Mouse (Mus musculus): ENCODE data around the gene Ndufv3. TPM values are rescaled to one million over a fixed set of nuclear protein-coding genes. Genes with fewer than 3 reads are reported as not detected.
"Not testable (repeated sequence)": the region's sequence is repeated elsewhere in the genome, so short reads cannot be mapped to it uniquely, and the experiment has no call there.

Gene Ndufv3
- polyA plus RNA-seq, 1 experiment from 2014 or later = 215 TPM

GRCm38 (mm10) chr17:31531441-31532158, 11.7 kb downstream of the Ndufv3 start:
- Histone ChIP-seq H3K36me3 (replicated peaks; ENCODE audit: insufficient read depth, low read length) (peaks cover 42% of the 10 kb centered on the region), H3K4me1 (ENCODE audit: insufficient read depth) (0 out of 2 replicates have a peak, but pooled peaks cover 2% of the 10 kb centered on the region), H3K27ac (ENCODE audit: low read depth) (no peak overlapping the region), H3K9me3 (ENCODE audit: low read length) (no peaks in the 10 kb centered on the region), H3K9ac (replicated peaks) (no peak overlapping the region), H3K4me2 (ENCODE audit: low read depth, low read length) (no peak overlapping the region), H3K4me3 (ENCODE audit: low read depth, low read length) (no peak overlapping the region), H3K27me3 (ENCODE audit: insufficient read depth, low read length) (no peaks in the 10 kb centered on the region)
- no peak for DNase-seq
- WGBS (ENCODE audit: insufficient replicate concordance) = 80% methylated on average over 14 of the region's 14 CpGs
- TF ChIP-seq CTCF (IDR thresholded peaks at IDR 0.05; ENCODE audit: low read depth) = no peak
- TF ChIP-seq EP300 (IDR thresholded peaks at IDR 0.05; ENCODE audit: low read depth) = no peak
- ATAC-seq = no peak

GRCm38 (mm10) chr17:31532331-31532730, 12.4 kb downstream of the Ndufv3 start:
- peaks cover 35% of the 10 kb centered on the region for H3K36me3 ChIP-seq (replicated peaks; ENCODE audit: insufficient read depth, low read length)
- 80% methylated on average over 3 of the region's 4 CpGs for WGBS (ENCODE audit: insufficient replicate concordance)
- H3K4me1 ChIP-seq (ENCODE audit: insufficient read depth); H3K4me2 ChIP-seq (ENCODE audit: low read depth, low read length); H3K9me3 ChIP-seq (ENCODE audit: low read length); H3K27ac ChIP-seq (ENCODE audit: low read depth); ATAC-seq; H3K27me3 ChIP-seq (ENCODE audit: insufficient read depth, low read length); H3K4me3 ChIP-seq (ENCODE audit: low read depth, low read length); H3K9ac ChIP-seq (replicated peaks); DNase-seq: not testable (repeated sequence)

- 0 out of 2 replicates have a peak, but pooled peaks cover 2% of the 10 kb centered on the region for H3K4me1 ChIP-seq (ENCODE audit: insufficient read depth)
- H3K9me3 ChIP-seq (ENCODE audit: low read length) = no peaks in the 10 kb centered on the region
- no peak for TF ChIP-seq EP300 (IDR thresholded peaks at IDR 0.05; ENCODE audit: low read depth)
- TF ChIP-seq CTCF (IDR thresholded peaks at IDR 0.05; ENCODE audit: low read depth) = no peak
- no peak overlapping the region for H3K9ac ChIP-seq (replicated peaks)
- DNase-seq (no peak), ATAC-seq (no peak)
- H3K27me3 ChIP-seq (ENCODE audit: insufficient read depth, low read length) = no peaks in the 10 kb centered on the region
- no peak overlapping the region for H3K27ac ChIP-seq (ENCODE audit: low read depth)
- H3K36me3 ChIP-seq (replicated peaks; ENCODE audit: insufficient read depth, low read length) = peaks cover 17% of the 10 kb centered on the region
- no peak overlapping the region for H3K4me3 ChIP-seq (ENCODE audit: low read depth, low read length)
- no peak overlapping the region for H3K4me2 ChIP-seq (ENCODE audit: low read depth, low read length)
- 63% methylated on average over 4 of the region's 4 CpGs for whole genome bisulfite sequencing (ENCODE audit: insufficient replicate concordance)
Measured at GRCm38 (mm10) chr17:31535358-31535757, 15.4 kb downstream of the Ndufv3 start.

GRCm38 (mm10) chr17:31535871-31536629, 16.1 kb downstream of the Ndufv3 start:
- H3K27ac ChIP-seq (ENCODE audit: low read depth) = no peak overlapping the region
- H3K4me1 ChIP-seq (ENCODE audit: insufficient read depth) = 0 out of 2 replicates have a peak, but pooled peaks cover 2% of the 10 kb centered on the region
- TF ChIP-seq EP300 (IDR thresholded peaks at IDR 0.05; ENCODE audit: low read depth) = no peak
- TF ChIP-seq CTCF (IDR thresholded peaks at IDR 0.05; ENCODE audit: low read depth) = no peak
- no peaks in the 10 kb centered on the region for H3K9me3 ChIP-seq (ENCODE audit: low read length)
- no peak for DNase-seq
- WGBS (ENCODE audit: insufficient replicate concordance) = 48% methylated on average over 8 of the region's 8 CpGs
- H3K4me2 ChIP-seq (ENCODE audit: low read depth, low read length) = no peak overlapping the region
- no peak for ATAC-seq
- H3K9ac ChIP-seq (replicated peaks) = no peak overlapping the region
- H3K27me3 ChIP-seq (ENCODE audit: insufficient read depth, low read length) = no peaks in the 10 kb centered on the region
- peaks cover 10% of the 10 kb centered on the region for H3K36me3 ChIP-seq (replicated peaks; ENCODE audit: insufficient read depth, low read length)
- H3K4me3 ChIP-seq (ENCODE audit: low read depth, low read length) = no peak overlapping the region

GRCm38 (mm10) chr17:31540101-31540500, 20.2 kb downstream of the Ndufv3 start:
- H3K27ac ChIP-seq (ENCODE audit: low read depth) = no peak overlapping the region

GRCm38 (mm10) chr17:31540809-31541459, 21.0 kb downstream of the Ndufv3 start:
- Histone ChIP-seq H3K27ac (ENCODE audit: low read depth) (no peak overlapping the region), H3K4me2 (ENCODE audit: low read depth, low read length) (no peak overlapping the region), H3K27me3 (ENCODE audit: insufficient read depth, low read length) (no peaks in the 10 kb centered on the region), H3K9ac (replicated peaks) (no peak overlapping the region), H3K4me3 (ENCODE audit: low read depth, low read length) (no peak overlapping the region), H3K9me3 (ENCODE audit: low read length) (no peaks in the 10 kb centered on the region), H3K4me1 (ENCODE audit: insufficient read depth) (no peaks in the 10 kb centered on the region), H3K36me3 (replicated peaks; ENCODE audit: insufficient read depth, low read length) (no peaks in the 10 kb centered on the region)
- ATAC-seq (no peak), DNase-seq (no peak)
- TF ChIP-seq CTCF (IDR thresholded peaks at IDR 0.05; ENCODE audit: low read depth) = no peak
- TF ChIP-seq EP300 (IDR thresholded peaks at IDR 0.05; ENCODE audit: low read depth) = no peak
- 63% methylated on average over 4 of the region's 4 CpGs for WGBS (ENCODE audit: insufficient replicate concordance)

More at GRCm38 (mm10) chr17:31540101-31540500, 20.2 kb downstream of the Ndufv3 start:
- TF ChIP-seq EP300 (IDR thresholded peaks at IDR 0.05; ENCODE audit: low read depth) (no peak), CTCF (IDR thresholded peaks at IDR 0.05; ENCODE audit: low read depth) (no peak)
- H3K9me3 ChIP-seq (ENCODE audit: low read length) = no peaks in the 10 kb centered on the region
- 0 out of 2 replicates have a peak, but pooled peaks cover 2% of the 10 kb centered on the region for H3K4me1 ChIP-seq (ENCODE audit: insufficient read depth)
- no peak overlapping the region for H3K4me2 ChIP-seq (ENCODE audit: low read depth, low read length)
- no peaks in the 10 kb centered on the region for H3K27me3 ChIP-seq (ENCODE audit: insufficient read depth, low read length)
- DNase-seq = no peak
- peak; percentile 27 for ATAC-seq
- 50% methylated on average over 3 of the region's 3 CpGs for WGBS (ENCODE audit: insufficient replicate concordance)
- H3K9ac ChIP-seq (replicated peaks) = no peak overlapping the region
- no peak overlapping the region for H3K4me3 ChIP-seq (ENCODE audit: low read depth, low read length)
- no peaks in the 10 kb centered on the region for H3K36me3 ChIP-seq (replicated peaks; ENCODE audit: insufficient read depth, low read length)
